Mouse (Mus musculus): Measurements from ENCODE around the gene Gba2. TPM values are rescaled to one million over a fixed set of nuclear protein-coding genes. Genes with fewer than 3 reads are reported as not detected.

The Gba2 gene
- polyA plus RNA-seq, 1 experiment from 2014 or later: 17.7 TPM

GRCm38 (mm10) chr4:43528487-43528886 is 50.2 kb downstream of the Gba2 start:
- 74% methylated on average over 9 of the region's 9 CpGs for WGBS (ENCODE audit: insufficient replicate concordance)
- no peak overlapping the region for H3K4me2 ChIP-seq (ENCODE audit: low read depth, low read length)
- H3K36me3 ChIP-seq (ENCODE audit: control insufficient read depth, insufficient read depth): peaks cover 23% of the 10 kb centered on the region
- H3K4me1 ChIP-seq (ENCODE audit: control insufficient read depth, low read depth, low read length): peaks cover 8% of the 10 kb centered on the region
- peaks cover 25% of the 10 kb centered on the region for H3K27me3 ChIP-seq (ENCODE audit: control insufficient read depth, insufficient read depth, low read depth, low read length)
- no peak for ATAC-seq (ENCODE audit: low read depth)
- no peak overlapping the region for H3K9ac ChIP-seq (ENCODE audit: low read depth, low read length)
- no peak overlapping the region for H3K27ac ChIP-seq (ENCODE audit: low read length)
- H3K9me3 ChIP-seq (replicated peaks; ENCODE audit: control insufficient read depth, low read length): no peaks in the 10 kb centered on the region
- no peak overlapping the region for H3K4me3 ChIP-seq (ENCODE audit: low read depth, low read length)

GRCm38 (mm10) chr4:43527880-43528279 is 50.8 kb downstream of the Gba2 start:
- Histone ChIP-seq H3K27ac (ENCODE audit: low read length) (no peak overlapping the region), H3K4me1 (ENCODE audit: control insufficient read depth, low read depth, low read length) (peaks cover 10% of the 10 kb centered on the region), H3K9me3 (replicated peaks; ENCODE audit: control insufficient read depth, low read length) (no peaks in the 10 kb centered on the region), H3K36me3 (ENCODE audit: control insufficient read depth, insufficient read depth) (peaks cover 17% of the 10 kb centered on the region), H3K4me2 (ENCODE audit: low read depth, low read length) (no peak overlapping the region), H3K4me3 (ENCODE audit: low read depth, low read length) (no peak overlapping the region), H3K9ac (ENCODE audit: low read depth, low read length) (no peak overlapping the region), H3K27me3 (ENCODE audit: control insufficient read depth, insufficient read depth, low read depth, low read length) (peaks cover 31% of the 10 kb centered on the region)
- WGBS (ENCODE audit: insufficient replicate concordance): 60% methylated on average over 5 of the region's 5 CpGs
- ATAC-seq (ENCODE audit: low read depth): no peak

DNA sequence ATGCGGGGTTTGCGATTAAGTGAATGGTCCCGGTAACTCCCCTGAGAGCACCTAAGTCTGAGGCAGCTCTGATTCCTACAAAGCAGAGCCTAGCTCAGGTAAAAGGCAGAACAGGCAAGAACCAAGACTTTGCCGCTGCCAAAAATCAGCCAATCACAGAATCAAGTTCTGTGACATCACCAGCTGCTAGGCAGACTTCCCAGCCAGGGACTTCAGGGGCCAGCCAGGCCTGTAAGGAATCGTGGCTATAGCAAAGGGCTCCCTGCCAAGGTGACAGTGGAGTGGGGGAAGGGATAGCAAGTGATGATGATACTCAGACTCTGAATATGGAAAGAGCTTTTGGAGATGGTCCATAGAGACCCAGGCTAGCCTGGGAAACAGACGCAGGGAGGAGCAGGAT is 58.7 kb downstream of the Gba2 start:
- peaks cover 37% of the 10 kb centered on the region for H3K27me3 ChIP-seq (ENCODE audit: control insufficient read depth, insufficient read depth, low read depth, low read length)
- H3K27ac ChIP-seq (ENCODE audit: low read length): no peak overlapping the region
- ATAC-seq (ENCODE audit: low read depth): peak; percentile 19; the same call in 1 of the 2 replicates
- 25% methylated on average over 6 of the region's 6 CpGs for WGBS (ENCODE audit: insufficient replicate concordance)
- H3K9me3 ChIP-seq (replicated peaks; ENCODE audit: control insufficient read depth, low read length): no peaks in the 10 kb centered on the region
- H3K36me3 ChIP-seq (ENCODE audit: control insufficient read depth, insufficient read depth): no peaks in the 10 kb centered on the region
- no peak overlapping the region for H3K9ac ChIP-seq (ENCODE audit: low read depth, low read length)
- no peak overlapping the region for H3K4me3 ChIP-seq (ENCODE audit: low read depth, low read length)
- H3K4me1 ChIP-seq (ENCODE audit: control insufficient read depth, low read depth, low read length): peaks cover 10% of the 10 kb centered on the region
- H3K4me2 ChIP-seq (ENCODE audit: low read depth, low read length): 0 out of 2 replicates have a peak overlapping the region, but pooled peaks have one; percentile 10

GRCm38 (mm10) chr4:43519551-43519950 is 59.1 kb downstream of the Gba2 start:
- H3K4me3 ChIP-seq (ENCODE audit: low read depth, low read length): no peak overlapping the region
- ATAC-seq (ENCODE audit: low read depth): no peak

More at GRCm38 (mm10) chr4:43519551-43519950, 59.1 kb downstream of the Gba2 start:
- Histone ChIP-seq H3K27me3 (ENCODE audit: control insufficient read depth, insufficient read depth, low read depth, low read length) (peaks cover 33% of the 10 kb centered on the region), H3K9ac (ENCODE audit: low read depth, low read length) (no peak overlapping the region), H3K4me2 (ENCODE audit: low read depth, low read length) (0 out of 2 replicates have a peak overlapping the region, but pooled peaks have one; percentile 10), H3K9me3 (replicated peaks; ENCODE audit: control insufficient read depth, low read length) (no peaks in the 10 kb centered on the region), H3K27ac (ENCODE audit: low read length) (no peak overlapping the region), H3K36me3 (ENCODE audit: control insufficient read depth, insufficient read depth) (no peaks in the 10 kb centered on the region), H3K4me1 (ENCODE audit: control insufficient read depth, low read depth, low read length) (peaks cover 10% of the 10 kb centered on the region)
- 56% methylated on average over 10 of the region's 10 CpGs for WGBS (ENCODE audit: insufficient replicate concordance)

Other genes starting within 250 kb of the Gba2 start
- 2.0 and 2.9 TPM in 2 replicates for gene Rusc2, start 196.9 kb downstream of the Gba2 start, polyA plus RNA-seq (2015; fragmentation: Nextera tagmentation; extraction: Ambion mirVana)
- gene Fam166b, start 149.7 kb downstream of the Gba2 start, polyA plus RNA-seq (2015; fragmentation: Nextera tagmentation; extraction: Ambion mirVana): not detected in 2 replicates
- gene Tesk1, start 136.9 kb downstream of the Gba2 start, polyA plus RNA-seq (2015; fragmentation: Nextera tagmentation; extraction: Ambion mirVana): 0.15 TPM in 2 replicates
- gene Cd72, start 124.2 kb downstream of the Gba2 start, polyA plus RNA-seq (2015; fragmentation: Nextera tagmentation; extraction: Ambion mirVana): 1.6 and 1.7 TPM in 2 replicates
- gene Sit1, start 95.1 kb downstream of the Gba2 start, polyA plus RNA-seq (2015; fragmentation: Nextera tagmentation; extraction: Ambion mirVana): 0.21 and 0.27 TPM in 2 replicates
- gene Ccdc107, start 86.0 kb downstream of the Gba2 start, polyA plus RNA-seq (2015; fragmentation: Nextera tagmentation; extraction: Ambion mirVana): 35.2 and 37.0 TPM in 2 replicates
- gene Arhgef39, start 79.2 kb downstream of the Gba2 start, polyA plus RNA-seq (2015; fragmentation: Nextera tagmentation; extraction: Ambion mirVana): 32.7 and 34.6 TPM in 2 replicates
- gene Car9, start 71.9 kb downstream of the Gba2 start, polyA plus RNA-seq (2015; fragmentation: Nextera tagmentation; extraction: Ambion mirVana): 1.3 and 1.7 TPM in 2 replicates
- gene Tpm2, start 55.1 kb downstream of the Gba2 start, polyA plus RNA-seq (2015; fragmentation: Nextera tagmentation; extraction: Ambion mirVana): 30.0 and 48.9 TPM in 2 replicates
- 23.6 and 26.1 TPM in 2 replicates for gene Creb3, start 16.5 kb downstream of the Gba2 start, polyA plus RNA-seq (2015; fragmentation: Nextera tagmentation; extraction: Ambion mirVana)
- 38.2 and 40.2 TPM in 2 replicates for gene Tln1, start 16.2 kb downstream of the Gba2 start, polyA plus RNA-seq (2015; fragmentation: Nextera tagmentation; extraction: Ambion mirVana)
- gene Rgp1, start 158 bp downstream of the Gba2 start, polyA plus RNA-seq (2015; fragmentation: Nextera tagmentation; extraction: Ambion mirVana): 15.6 and 16.7 TPM in 2 replicates
- 0.25 TPM in 1 of 2 replicates, not detected in the other for gene Msmp, start 5.6 kb upstream of the Gba2 start, polyA plus RNA-seq (2015; fragmentation: Nextera tagmentation; extraction: Ambion mirVana)
- 0.49 and 0.91 TPM in 2 replicates for gene Npr2, start 53.1 kb upstream of the Gba2 start, polyA plus RNA-seq (2015; fragmentation: Nextera tagmentation; extraction: Ambion mirVana)
- gene Spag8, start 74.7 kb upstream of the Gba2 start, polyA plus RNA-seq (2015; fragmentation: Nextera tagmentation; extraction: Ambion mirVana): 0.08 and 0.20 TPM in 2 replicates
- gene Hint2, start 77.6 kb upstream of the Gba2 start, polyA plus RNA-seq (2015; fragmentation: Nextera tagmentation; extraction: Ambion mirVana): 63.9 and 68.5 TPM in 2 replicates
- gene Tmem8b, start 90.1 kb upstream of the Gba2 start, polyA plus RNA-seq (2015; fragmentation: Nextera tagmentation; extraction: Ambion mirVana): 0.22 and 0.23 TPM in 2 replicates
- gene Fam221b, start 90.3 kb upstream of the Gba2 start, polyA plus RNA-seq (2015; fragmentation: Nextera tagmentation; extraction: Ambion mirVana): 0.63 and 1.0 TPM in 2 replicates
- gene Olfr70, start 121.9 kb upstream of the Gba2 start, polyA plus RNA-seq (2015; fragmentation: Nextera tagmentation; extraction: Ambion mirVana): not detected in 2 replicates
- gene Olfr71, start 131.4 kb upstream of the Gba2 start, polyA plus RNA-seq (2015; fragmentation: Nextera tagmentation; extraction: Ambion mirVana): not detected in 2 replicates
- 0.22 TPM in 1 of 2 replicates, not detected in the other for gene Hrct1, start 148.3 kb upstream of the Gba2 start, polyA plus RNA-seq (2015; fragmentation: Nextera tagmentation; extraction: Ambion mirVana)
- 0.02 and 0.04 TPM in 2 replicates for gene Spaar, start 151.2 kb upstream of the Gba2 start, polyA plus RNA-seq (2015; fragmentation: Nextera tagmentation; extraction: Ambion mirVana)
- not detected in 2 replicates for gene Olfr159, start 192.1 kb upstream of the Gba2 start, polyA plus RNA-seq (2015; fragmentation: Nextera tagmentation; extraction: Ambion mirVana)
- not detected in 2 replicates for gene Olfr156, start 245.0 kb upstream of the Gba2 start, polyA plus RNA-seq (2015; fragmentation: Nextera tagmentation; extraction: Ambion mirVana)

Measured in liver, embryonic 16.5 days (tissue).